Mouse (Mus musculus) spleen, adult 2 months (tissue): ENCODE measurements around the gene Chst8. TPM values are rescaled to one million over a fixed set of nuclear protein-coding genes. Genes with fewer than 3 reads are reported as not detected.
A peak's percentile ranks its signal among the peaks of the same experiment; 100 is the strongest.

Source experiments
- DNase-seq, 2 experiments: peaks; one replicate each; pipeline versions ENCODE4 v3.0.0 to v3.0.0-alpha.2; 2012 to 2021; ENCODE audit warnings: low spot score in 2 of 2, low read depth in 1 of 2
- H3K27ac ChIP-seq: fragments of 200-500 bp; 2 replicates; pipeline ENCODE4 v1.5.1; 2012; ENCODE audit warnings: low read length, inconsistent platforms; ENCODE audit not compliant: insufficient read depth
- H3K27me3 ChIP-seq: fragments of 200-500 bp; 2 replicates; pipeline ENCODE4 v1.6.1; 2012; ENCODE audit warnings: mild to moderate bottlenecking, moderate library complexity, low read length, inconsistent platforms; ENCODE audit not compliant: control insufficient read depth, insufficient read depth
- H3K36me3 ChIP-seq: fragments of 200-500 bp; 2 replicates; pipeline ENCODE4 v1.6.1; 2012; ENCODE audit warnings: mild to moderate bottlenecking, low read length, inconsistent platforms; ENCODE audit not compliant: control insufficient read depth, insufficient read depth
- H3K4me1 ChIP-seq: fragments of 200-500 bp; 2 replicates; pipeline ENCODE4 v1.6.1; 2011; ENCODE audit warnings: inconsistent platforms; ENCODE audit not compliant: control insufficient read depth, insufficient read depth, insufficient read length
- H3K4me3 ChIP-seq: fragments of 200-500 bp; 2 replicates; pipeline ENCODE4 v1.5.1; 2011; ENCODE audit warnings: mild to moderate bottlenecking, inconsistent platforms; ENCODE audit not compliant: insufficient read depth, insufficient read length; ENCODE audit errors: extremely low read depth
- CTCF ChIP-seq: fragments of 200-500 bp; IDR thresholded peaks from 2 replicates; pipeline ENCODE4 v1.5.1; 2011; ENCODE audit warnings: mild to moderate bottlenecking, inconsistent platforms; ENCODE audit not compliant: insufficient read depth, insufficient read length, insufficient replicate concordance; ENCODE audit errors: extremely low read depth
- POLR2A ChIP-seq: fragments of 200-500 bp; IDR thresholded peaks from 2 replicates; pipeline ENCODE4 v1.6.1; 2011; ENCODE audit warnings: low read depth, low read length, inconsistent platforms
- WGBS: fragments of 180-500 bp; shearing (Covaris S2); methylation state at CpG from one replicate; pipeline ENCODE4 v1.1.7; 2018; 5-methylcytosine and 5-hydroxymethylcytosine counted together
- polyA plus RNA-seq: library from polyadenylated mRNA; depleted of rRNA; stranded (reverse); fragments of >200 nt; gene quantifications from 2 replicates; pipeline ENCODE4 v1.2.3, GENCODE M21; 2012

Gene Chst8
- polyA plus RNA-seq, 1 experiment = 1.6 TPM

DNA sequence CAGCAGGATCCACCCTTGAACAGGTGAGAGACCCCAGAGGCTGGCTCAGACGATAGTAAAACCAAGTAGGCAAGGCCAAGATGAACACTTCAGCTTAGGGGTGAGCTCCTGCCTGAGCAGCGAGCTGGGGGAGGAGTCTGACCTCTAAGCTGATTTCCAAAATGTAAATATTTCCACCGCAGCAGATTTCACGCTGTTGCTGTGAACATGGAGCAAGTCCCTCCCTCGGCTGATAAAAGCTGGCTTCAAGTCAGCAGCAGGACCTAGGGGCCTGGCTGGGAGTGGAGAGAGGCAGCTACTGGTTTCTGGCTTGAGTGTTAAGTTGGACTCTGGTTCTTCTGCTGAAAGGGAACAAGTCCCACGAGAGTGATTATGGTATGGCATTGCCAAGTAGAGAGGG lies 123.5 kb downstream of the Chst8 start:
- H3K4me3 ChIP-seq = no peak overlapping the region
- WGBS = 42% methylated on average over 6 of the region's 6 CpGs
- H3K27ac ChIP-seq = no peak overlapping the region
- H3K27me3 ChIP-seq = no peaks in the 10 kb centered on the region
- no peaks in the 10 kb centered on the region for H3K4me1 ChIP-seq
- no peak for DNase-seq
- no peaks in the 10 kb centered on the region for H3K36me3 ChIP-seq
- TF ChIP-seq CTCF (no peak), POLR2A (no peak)

DNA sequence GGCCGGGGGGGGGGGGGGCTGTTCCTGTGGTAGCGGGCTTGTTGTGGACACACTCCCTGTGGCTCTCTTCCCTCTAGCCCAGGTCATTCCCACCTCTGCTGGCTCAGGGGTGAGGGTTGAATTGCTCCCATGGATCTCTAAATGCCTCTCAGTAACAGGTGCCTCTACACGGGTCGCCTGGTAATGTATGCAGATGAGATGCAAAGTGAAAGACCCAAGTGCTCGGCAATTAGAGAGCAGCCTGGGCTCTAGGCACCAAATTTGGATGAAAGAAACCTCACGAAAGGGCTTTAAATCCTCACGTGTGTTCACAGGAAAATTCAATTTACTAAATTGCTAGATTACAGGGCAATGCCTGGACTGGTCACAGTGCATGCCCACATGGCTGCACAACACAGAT lies 126.7 kb downstream of the Chst8 start:
- TF ChIP-seq CTCF = no peak
- H3K27ac ChIP-seq = no peak overlapping the region
- DNase-seq = no peak
- WGBS = 38% methylated on average over 7 of the region's 7 CpGs
- no peaks in the 10 kb centered on the region for H3K27me3 ChIP-seq
- no peaks in the 10 kb centered on the region for H3K4me1 ChIP-seq
- no peaks in the 10 kb centered on the region for H3K36me3 ChIP-seq
- no peak overlapping the region for H3K4me3 ChIP-seq

DNA sequence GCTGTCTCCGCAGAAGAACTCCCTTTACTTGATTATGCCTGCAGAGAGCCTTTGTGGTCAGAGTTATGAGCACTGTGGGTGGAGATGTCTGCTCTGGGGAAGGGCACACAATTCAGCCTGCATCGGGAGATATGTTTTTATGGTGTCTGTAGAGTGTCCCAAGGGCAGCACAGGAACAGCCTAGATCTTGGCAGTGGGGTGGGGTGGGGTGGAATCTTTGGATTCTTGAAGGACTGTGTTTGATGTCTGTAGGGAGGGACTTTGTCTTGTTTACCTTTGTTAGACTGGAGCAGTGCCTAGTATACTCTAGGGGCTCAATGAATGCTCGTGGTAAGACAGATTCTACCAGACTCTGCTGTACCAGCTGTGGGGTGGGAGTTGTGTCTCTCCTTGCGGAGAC lies 127.3 kb downstream of the Chst8 start:
- Histone ChIP-seq H3K27me3 (no peaks in the 10 kb centered on the region), H3K4me1 (no peaks in the 10 kb centered on the region), H3K27ac (no peak overlapping the region), H3K36me3 (no peaks in the 10 kb centered on the region), H3K4me3 (no peak overlapping the region)
- no peak for DNase-seq
- no peak for TF ChIP-seq CTCF
- no peak for TF ChIP-seq POLR2A
- 76% methylated on average over 4 of the region's 4 CpGs for WGBS

DNA sequence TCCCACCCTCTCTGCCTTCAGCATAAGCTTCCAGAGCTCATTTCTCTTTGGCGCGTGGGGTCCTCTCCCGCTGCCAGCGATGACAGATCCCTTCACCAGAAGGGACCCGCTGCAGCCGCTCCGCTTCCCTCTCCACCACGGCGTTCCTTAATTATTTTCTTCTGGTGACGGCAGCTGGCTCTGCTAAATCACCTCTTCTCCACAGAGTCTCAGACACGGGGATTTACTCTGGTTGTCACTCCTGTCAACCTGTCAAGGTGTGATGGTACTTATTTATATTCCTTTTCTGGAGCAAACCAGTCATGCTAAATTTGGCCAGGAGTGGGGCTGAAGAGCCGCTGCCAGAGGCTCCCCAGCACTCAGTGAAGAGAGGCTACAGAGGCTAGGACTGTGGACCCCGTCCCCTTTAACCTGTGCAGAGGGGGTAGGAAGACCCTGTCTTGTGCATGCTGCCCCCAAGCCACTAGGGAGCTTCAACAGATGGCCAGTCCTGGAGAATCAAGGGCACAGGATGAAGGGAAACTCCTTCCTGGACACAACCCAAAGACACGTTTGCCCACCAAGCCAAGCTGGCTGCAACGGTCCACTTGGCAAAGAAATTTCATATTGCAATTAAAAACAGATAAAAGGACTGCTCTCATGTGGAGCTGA lies 131.6 kb downstream of the Chst8 start:
- Histone ChIP-seq H3K36me3 (no peaks in the 10 kb centered on the region), H3K27me3 (no peaks in the 10 kb centered on the region), H3K27ac (no peak overlapping the region), H3K4me1 (no peaks in the 10 kb centered on the region), H3K4me3 (no peak overlapping the region)
- 71% methylated on average over 15 of the region's 15 CpGs for WGBS
- no peak for TF ChIP-seq POLR2A
- no peak for TF ChIP-seq CTCF
- DNase-seq = no peak

DNA sequence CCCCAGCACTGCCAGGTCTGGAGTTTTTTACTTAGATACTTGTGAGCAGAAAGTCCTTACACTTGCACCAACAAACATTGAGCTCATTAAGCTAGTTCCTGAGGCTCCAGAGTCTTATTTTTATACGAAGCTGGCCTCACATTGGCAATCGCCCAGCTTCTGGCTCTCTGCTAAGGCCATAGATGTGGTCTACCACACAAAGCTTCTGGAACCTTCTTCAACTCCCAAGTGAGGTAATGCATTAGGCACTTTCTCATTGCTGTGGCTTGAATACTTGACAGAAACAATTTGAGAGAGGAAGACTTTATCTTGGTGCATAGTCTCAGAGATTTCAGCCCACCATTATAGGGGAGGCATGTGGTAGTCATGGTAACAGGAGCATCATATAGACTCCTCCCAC lies 132.6 kb downstream of the Chst8 start:
- no peak for DNase-seq
- Histone ChIP-seq H3K4me1 (no peaks in the 10 kb centered on the region), H3K27ac (no peak overlapping the region), H3K27me3 (peaks cover 3% of the 10 kb centered on the region; the same call in 1 of the 2 replicates), H3K4me3 (no peak overlapping the region), H3K36me3 (no peaks in the 10 kb centered on the region)
- 45% methylated on average over 2 of the region's 2 CpGs for WGBS
- no peak for TF ChIP-seq POLR2A
- TF ChIP-seq CTCF = no peak

DNA sequence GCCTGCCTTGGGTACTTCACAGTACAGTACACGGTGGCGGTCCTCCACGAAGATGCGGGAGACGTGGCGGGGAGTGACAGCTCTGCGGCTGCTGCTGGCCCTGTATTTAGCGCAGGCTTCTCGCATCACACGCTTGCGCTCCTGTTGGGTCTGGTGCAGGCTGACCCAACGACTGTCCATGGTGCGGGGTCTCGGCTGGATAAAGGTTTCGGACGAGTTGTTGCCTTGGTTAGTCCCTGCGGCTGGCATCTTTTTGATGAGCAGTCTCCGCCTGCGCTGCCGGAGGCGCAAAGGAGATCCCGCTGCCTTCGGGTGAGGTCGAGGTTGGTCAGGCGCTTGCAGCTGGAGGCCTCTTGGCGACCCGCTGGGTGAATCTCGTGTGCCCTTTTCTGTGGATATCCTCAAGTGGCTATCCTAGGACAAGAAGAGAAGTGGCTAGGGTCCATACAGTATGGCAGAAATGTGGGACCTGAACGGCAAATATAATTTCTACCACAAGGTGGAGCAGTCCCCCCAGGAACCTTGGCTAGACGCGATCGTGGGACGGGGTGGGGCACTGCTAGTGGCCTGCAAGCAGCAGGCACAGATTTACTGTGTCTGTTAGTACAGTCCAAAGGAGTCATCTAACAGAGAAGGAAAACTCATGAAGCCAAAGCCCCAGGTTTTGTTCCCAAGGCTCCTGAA lies 136.5 kb downstream of the Chst8 start:
- peaks cover 3% of the 10 kb centered on the region; the same call in 1 of the 2 replicates for H3K27me3 ChIP-seq
- no peak overlapping the region for H3K27ac ChIP-seq
- no peaks in the 10 kb centered on the region for H3K36me3 ChIP-seq
- no peak for TF ChIP-seq POLR2A
- peak; percentile 40; the same call in 1 of the 2 replicates for TF ChIP-seq CTCF
- WGBS = 21% methylated on average over 33 of the region's 33 CpGs
- H3K4me1 ChIP-seq = no peaks in the 10 kb centered on the region
- peak in 1 of 2 experiments; percentile 29 for DNase-seq
- no peak overlapping the region for H3K4me3 ChIP-seq

DNA sequence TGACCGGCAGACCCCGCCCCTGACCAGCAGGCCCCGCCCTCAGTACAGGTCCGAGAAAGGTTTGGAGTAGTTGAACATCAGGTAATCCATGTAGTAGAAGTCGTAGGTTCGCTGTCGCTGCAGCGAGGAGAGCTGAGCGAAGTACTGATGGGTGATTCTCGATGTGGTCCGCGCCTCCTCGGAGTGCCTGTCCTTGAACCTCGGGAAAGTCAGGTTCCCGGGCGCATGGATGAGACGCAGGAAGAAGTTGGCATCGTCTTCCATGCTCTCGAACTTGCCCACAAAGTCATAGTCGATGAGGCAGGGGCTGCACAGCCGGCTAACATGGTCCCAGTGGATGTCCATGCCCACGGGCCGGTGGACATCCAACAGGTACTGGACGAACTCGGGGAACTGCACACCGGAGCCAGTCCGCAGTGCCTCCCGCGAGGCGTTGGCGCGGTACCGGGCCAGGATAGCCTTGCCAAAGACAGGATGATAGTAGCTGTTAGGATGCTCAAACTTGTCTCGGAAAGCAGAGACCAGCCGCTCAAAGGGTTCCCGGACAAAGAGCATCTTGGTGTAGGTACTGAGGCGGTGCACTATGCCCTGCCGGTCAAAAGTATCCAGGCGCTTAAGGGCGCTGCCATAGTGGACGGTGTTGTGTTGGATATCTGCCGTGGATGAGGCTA lies 137.3 kb downstream of the Chst8 start:
- WGBS = 21% methylated on average over 42 of the region's 42 CpGs
- Histone ChIP-seq H3K27ac (no peak overlapping the region), H3K36me3 (no peaks in the 10 kb centered on the region), H3K4me1 (no peaks in the 10 kb centered on the region), H3K27me3 (peaks cover 3% of the 10 kb centered on the region; the same call in 1 of the 2 replicates), H3K4me3 (no peak overlapping the region)
- no peak for DNase-seq
- TF ChIP-seq POLR2A = no peak
